Mouse (Mus musculus): Measurements from ENCODE around the gene Gramd1a. TPM values are rescaled to one million over a fixed set of nuclear protein-coding genes. Genes with fewer than 3 reads are reported as not detected.

The Gramd1a gene
- total RNA-seq, 2 experiments from 2014 or later, result 36.2 to 45.2 TPM

DNA sequence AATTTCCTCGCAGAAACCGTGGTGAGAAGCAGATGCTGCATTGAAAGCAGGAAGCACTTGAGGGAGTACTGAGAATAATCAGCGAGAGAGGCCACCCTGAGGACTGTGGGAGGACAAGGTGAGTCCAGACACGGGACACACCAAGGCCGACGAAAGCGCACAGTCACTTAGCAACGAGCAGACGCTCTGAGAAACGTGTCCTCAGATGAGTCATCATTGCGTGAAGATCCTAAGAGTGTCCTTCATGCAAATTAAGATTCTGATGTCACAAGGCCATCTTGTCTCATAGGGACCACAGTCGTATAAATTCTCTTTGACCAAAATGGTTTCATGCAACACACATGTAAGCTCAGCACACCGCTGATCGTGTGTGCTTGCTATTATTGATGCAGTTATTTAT, 54.9 kb downstream of the Gramd1a start:
- intact Hi-C loops (cut with DNase I), result no loop called here
- DNase-seq, result no peak

DNA sequence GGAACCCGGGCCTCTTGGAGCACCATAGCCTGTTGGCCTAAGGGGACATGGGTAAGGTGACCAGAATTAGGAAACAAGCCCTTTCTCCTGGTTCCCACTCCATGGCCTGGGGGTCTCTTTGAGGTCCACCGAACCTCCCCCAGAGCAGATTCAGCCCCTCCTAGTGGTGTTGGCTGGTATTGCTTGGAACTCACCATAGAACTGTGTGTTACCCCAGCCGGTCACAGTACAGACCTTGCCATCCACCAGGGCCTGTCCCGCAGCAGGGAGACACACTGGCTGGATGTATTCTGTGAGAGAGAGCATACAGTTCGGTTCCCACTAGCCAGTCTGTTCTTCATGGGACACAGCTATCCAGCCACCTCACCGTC, 56.1 kb downstream of the Gramd1a start:
- intact Hi-C loops (cut with DNase I), result loop anchor here (5.0 kb wide), 1 partner anchor 137 kb away; no protein-coding TSS in a partner anchor
- no peak for DNase-seq

DNA sequence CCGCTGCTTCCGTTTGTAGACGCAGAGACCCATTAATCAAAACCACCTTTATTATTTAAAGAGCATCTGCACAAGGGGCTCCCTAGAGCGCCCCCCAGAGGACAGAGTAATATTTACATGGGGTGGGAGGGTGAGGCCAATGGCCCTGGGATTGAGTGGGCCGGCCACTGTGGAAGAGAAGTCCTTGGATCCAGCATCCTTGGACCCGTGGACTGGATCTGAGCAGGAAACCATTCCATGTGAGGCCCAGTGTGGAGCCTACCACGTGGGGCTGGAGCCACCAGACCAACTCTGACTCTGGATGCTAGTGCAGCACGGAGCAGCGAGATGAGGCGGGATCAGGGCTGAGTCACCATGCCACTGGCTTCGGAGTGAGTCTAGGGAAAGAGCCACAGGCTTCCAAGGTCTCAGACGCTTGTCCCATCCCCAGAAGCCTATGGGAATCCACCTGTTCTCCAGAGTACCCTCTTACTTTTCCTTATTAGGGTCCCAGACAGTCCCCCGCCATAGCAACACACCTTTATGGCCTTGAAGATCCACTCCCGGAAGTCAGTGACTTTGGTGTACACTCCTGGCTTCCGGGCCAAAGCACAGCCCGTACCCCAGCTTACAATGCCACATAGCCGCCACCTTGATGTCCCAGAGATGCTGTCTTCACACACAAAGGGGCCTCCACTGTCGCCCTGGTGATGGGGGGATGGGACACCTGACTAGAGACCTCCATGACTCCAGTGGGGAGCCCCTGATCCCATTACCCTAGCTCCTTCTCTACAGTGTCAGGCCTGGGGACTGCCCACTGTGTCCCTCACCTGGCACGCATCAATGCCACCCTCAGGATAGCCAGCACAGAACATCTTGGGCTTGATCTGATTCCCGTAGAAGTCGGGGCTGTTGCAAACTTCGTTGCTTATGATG, 56.7 kb downstream of the Gramd1a start:
- intact Hi-C loops (cut with DNase I), result loop anchor here (5.0 kb wide), 1 partner anchor 137 kb away; no protein-coding TSS in a partner anchor
- peak in 1 of 2 experiments; percentile 34 for DNase-seq

DNA sequence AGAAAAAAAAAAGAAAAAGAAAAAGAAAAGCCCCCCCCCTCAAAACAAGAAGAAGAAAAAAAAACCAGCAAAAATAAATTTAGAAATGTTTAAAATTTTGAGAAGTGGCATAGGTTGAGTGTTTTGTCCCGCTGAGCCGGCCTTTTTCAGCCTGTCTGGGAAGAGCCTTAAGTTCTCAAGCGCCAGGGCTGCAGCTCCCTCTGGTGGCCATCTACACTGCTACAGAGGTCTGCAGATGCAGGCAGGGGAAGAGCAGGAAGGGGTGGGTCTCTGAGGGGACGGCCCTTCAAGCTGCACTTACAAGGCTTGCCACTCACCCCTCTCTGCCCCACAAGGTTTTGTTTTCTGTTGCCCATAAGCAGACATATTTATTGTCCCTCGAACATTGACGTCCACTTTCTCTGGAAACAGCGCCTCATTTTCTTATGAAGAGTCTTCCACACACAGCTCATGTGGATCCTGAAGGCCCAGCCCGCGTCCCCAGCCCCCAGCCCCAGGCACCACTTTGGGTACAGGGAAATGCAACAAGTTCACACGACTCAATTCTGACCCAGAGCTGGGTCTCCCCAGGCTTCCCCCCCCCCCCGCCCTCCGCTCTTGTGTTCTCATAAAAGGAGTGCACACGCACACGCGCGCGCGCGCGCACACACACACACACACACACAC, 58.0 kb downstream of the Gramd1a start:
- intact Hi-C loops (cut with DNase I), result loop anchor here (5.0 kb wide), 1 partner anchor 135 kb away; no protein-coding TSS in a partner anchor
- DNase-seq, result peak; percentile 86 to 91

DNA sequence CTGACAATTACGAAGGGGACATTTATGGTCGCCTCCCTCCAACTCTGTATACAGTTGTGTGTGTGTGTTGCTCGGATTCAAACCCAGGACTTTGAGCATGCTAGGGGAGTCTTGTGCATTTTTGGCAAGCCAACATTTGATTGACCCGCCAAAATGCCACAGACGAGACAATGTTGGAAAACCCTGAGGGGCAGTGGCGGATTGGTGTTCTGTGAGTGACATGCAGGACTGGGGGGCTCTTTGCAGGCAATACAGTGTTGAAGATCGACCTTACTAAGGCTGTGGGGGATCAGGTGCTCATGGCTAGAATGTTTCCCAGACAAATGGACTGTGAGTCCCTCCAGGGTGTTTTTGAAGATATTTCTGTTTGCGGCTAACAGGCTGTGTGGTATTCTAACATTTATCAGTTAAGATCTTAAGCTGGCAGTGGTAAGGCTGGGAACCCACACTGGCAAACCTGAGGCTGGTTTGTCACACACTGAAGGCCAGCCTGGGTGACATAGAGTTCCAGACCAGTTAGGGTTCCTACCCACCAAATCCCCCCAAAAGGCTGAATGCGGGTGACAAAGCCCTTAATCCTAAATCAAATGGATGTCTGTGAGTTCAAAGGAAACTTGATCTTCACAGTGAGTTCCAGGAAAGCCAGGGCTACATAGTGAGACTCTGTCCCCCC, 58.7 kb downstream of the Gramd1a start:
- DNase-seq, result no peak
- intact Hi-C loops (cut with DNase I), result loop anchor here (5.0 kb wide), 1 partner anchor 135 kb away; no protein-coding TSS in a partner anchor

DNA sequence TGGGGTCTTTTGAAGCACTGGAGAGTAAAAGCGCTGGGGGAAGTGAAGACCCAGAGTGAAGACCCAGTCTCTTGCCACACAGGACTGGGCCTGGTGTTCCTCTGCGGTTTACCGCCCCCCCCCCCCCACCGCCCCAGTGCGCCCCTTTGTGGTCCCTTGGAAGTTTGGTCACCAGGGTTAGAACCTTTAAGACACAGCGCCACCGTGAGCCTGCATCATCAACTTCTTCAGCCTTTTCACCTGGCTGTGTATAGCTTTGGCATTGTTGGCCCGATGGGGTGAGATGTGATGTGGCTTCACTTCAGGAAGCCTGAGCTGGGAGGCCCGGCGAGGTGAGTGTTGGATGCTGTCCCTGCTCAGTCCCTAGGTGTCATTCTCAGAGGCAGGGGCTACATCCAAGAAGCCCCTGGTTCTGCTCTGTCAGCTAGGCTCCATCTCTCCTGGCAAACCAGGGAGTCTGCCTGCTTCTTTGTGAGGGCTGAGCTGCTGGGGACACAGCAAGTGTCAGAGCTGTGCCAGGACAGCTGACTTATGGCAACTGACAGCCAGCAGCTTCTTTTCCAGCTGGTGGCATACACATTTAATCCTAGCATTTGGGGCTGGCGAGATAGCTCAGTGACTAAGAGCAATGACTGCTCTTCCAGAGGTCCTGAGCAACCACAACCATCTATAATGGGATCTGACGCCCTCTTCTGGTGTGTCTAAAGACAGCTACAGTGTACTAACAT, 60.8 kb downstream of the Gramd1a start:
- intact Hi-C loops (cut with DNase I), result loop anchor here (1.0 to 5.0 kb wide), 2 partner anchors 36 to 133 kb away; partner anchors contain the start of gene Lgi4
- no peak for DNase-seq

GRCm38 (mm10) chr7:31089721-31090120, 66.0 kb downstream of the Gramd1a start:
- no peak for DNase-seq
- intact Hi-C loops (cut with DNase I), result no loop called here

DNA sequence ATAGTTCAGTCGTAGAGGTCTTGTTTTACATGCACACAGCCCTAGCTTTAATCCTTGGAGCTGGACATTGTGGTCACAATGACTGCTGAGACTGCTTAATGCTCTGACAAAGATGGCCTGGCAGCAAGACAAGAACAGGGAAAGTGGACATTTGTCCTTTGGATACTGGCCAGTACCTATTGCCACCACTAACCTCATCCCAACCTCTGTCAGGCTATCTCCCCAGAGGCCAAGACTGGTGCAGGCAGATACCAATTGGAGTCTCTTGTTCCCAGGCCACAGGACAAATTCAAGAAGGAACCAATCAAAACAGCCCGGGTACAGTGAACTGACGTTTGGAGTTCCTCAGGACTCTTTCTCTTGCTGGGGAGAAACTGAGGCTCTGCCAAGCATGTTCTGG, 67.5 kb downstream of the Gramd1a start:
- intact Hi-C loops (cut with DNase I), result no loop called here

GRCm38 (mm10) chr7:31087262-31087661, 68.4 kb downstream of the Gramd1a start:
- intact Hi-C loops (cut with DNase I), result no loop called here
- no peak for DNase-seq

More for the DNA sequence above, 67.5 kb downstream of the Gramd1a start:
- no peak for DNase-seq

DNA sequence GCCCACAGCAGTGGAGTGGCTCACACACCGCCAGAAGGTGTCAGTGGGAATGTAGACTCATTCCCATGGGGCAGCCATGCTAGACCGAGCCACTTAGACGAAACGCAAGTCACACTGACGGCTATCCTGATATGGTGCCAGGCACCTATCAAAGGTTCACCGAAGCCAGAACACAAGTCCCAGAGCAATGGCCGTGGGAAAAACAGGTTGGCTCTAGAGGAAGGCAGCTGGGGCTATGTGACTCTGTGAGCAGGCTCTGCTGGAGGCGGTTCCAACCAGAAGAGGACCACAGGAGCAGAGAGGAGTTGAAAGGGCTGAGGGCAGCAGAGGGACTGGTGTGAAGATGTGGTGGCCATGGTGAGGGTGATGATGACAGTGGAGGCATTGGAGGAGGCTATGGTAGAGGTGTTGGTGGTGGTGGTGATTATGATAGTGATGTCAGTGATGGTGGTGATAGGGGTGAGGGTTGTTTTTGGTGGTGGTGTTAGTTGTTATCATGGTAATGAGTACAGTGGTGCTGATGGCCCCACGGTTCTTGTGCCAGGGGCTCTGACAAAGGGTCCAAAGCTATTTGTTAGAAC, 69.4 kb downstream of the Gramd1a start:
- no peak for DNase-seq
- intact Hi-C loops (cut with DNase I), result no loop called here

DNA sequence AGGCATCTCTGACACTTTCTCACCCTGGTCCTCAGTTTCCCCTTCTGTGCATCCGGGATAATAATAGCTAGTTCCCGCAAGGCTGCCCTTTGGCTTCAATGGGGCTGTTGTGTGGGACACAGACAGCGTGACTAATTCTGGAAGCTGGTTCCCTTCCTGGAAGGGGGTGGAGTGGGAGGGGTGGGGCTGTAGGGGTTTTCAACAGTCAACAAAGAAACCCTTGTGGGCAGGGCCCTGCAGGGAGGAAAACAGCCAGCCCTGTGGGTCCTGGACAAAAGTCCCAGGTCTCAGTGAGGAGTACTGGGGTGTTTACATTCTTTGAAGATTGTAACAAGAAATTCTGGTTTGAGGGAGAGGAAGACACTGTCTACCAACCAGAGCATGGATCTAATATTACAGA, 70.5 kb downstream of the Gramd1a start:
- DNase-seq, result peak; percentile 47 to 55
- intact Hi-C loops (cut with DNase I), result no loop called here

GRCm38 (mm10) chr7:31084140-31084539, 71.6 kb downstream of the Gramd1a start:
- DNase-seq, result no peak
- intact Hi-C loops (cut with DNase I), result no loop called here

- intact Hi-C loops (cut with DNase I), result no loop called here
Measured at GRCm38 (mm10) chr7:31082831-31083588, 72.7 kb downstream of the Gramd1a start.

GRCm38 (mm10) chr7:31082106-31082505, 73.6 kb downstream of the Gramd1a start:
- intact Hi-C loops (cut with DNase I), result no loop called here
- no peak for DNase-seq

More at GRCm38 (mm10) chr7:31082831-31083588, 72.7 kb downstream of the Gramd1a start:
- DNase-seq, result peak; percentile 71 to 77

DNA sequence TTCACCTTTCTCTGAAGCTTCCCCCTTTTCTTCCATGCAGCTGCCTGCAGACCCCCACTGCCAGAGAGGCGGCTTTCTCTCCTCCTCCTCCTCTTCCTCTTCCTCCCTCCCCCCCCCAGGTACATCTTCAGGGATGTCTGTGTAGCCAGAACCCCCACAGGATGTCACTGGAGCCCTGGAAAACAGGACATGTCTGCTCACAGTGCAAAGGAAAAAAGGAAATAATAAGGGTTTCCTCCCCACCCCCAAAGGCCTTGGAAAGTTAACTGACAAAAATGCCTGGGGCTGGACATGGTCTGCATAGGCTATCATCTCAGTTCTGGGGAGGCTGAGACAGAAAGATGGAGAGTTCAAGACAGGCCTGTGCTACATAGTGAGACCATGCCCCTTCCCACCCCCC, 74.6 kb downstream of the Gramd1a start:
- intact Hi-C loops (cut with DNase I), result no loop called here
- no peak for DNase-seq

- no peak for DNase-seq
- intact Hi-C loops (cut with DNase I), result no loop called here
Measured at GRCm38 (mm10) chr7:31080611-31081010, 75.1 kb downstream of the Gramd1a start.

Data from gastrocnemius, postnatal 36 days (tissue).